Mouse (Mus musculus): ENCODE data around the gene Ntm.

DNA sequence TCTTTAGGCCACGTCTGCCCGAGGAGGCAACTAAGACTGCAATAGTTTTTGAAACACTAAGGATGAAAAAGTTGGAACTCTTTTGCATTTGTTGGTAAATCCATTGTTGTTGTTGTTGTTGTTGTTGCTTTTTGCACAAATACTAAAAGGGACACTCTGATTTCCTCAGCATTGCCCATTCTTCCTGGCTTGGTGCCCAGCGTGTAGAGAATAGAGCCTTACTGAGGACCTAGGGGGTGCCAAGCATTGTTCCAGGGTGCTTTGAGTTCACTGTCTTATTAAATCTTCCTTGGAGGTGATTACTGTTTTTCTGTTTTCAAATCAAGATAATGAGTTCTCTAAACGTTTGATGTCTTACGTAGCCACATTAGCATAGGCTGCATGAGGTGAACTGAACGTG lies 428.2 kb downstream of the Ntm start:
- TF ChIP-seq POLR2A (IDR thresholded peaks at IDR 0.05; ENCODE audit: borderline replicate concordance, extremely low read depth, insufficient read depth, insufficient read length, poor library complexity, severe bottlenecking) = no peak
- no peak for TF ChIP-seq CTCF (IDR thresholded peaks at IDR 0.05; ENCODE audit: borderline replicate concordance, extremely low read depth, insufficient read depth, insufficient read length)
